Mouse (Mus musculus) central nervous system, embryonic 18 days (tissue): ENCODE measurements around the gene B4galt2. TPM values are rescaled to one million over a fixed set of nuclear protein-coding genes. Genes with fewer than 3 reads are reported as not detected.

ENCODE experiments used
- polyA plus RNA-seq: library from polyadenylated mRNA; depleted of rRNA; stranded (reverse); fragments of >200 nt; gene quantifications from 2 replicates; pipeline ENCODE4 v1.2.3, GENCODE M21; 2012; rRNA removed

B4galt2 gene
- polyA plus RNA-seq: 131 and 155 TPM in 2 replicates

DNA sequence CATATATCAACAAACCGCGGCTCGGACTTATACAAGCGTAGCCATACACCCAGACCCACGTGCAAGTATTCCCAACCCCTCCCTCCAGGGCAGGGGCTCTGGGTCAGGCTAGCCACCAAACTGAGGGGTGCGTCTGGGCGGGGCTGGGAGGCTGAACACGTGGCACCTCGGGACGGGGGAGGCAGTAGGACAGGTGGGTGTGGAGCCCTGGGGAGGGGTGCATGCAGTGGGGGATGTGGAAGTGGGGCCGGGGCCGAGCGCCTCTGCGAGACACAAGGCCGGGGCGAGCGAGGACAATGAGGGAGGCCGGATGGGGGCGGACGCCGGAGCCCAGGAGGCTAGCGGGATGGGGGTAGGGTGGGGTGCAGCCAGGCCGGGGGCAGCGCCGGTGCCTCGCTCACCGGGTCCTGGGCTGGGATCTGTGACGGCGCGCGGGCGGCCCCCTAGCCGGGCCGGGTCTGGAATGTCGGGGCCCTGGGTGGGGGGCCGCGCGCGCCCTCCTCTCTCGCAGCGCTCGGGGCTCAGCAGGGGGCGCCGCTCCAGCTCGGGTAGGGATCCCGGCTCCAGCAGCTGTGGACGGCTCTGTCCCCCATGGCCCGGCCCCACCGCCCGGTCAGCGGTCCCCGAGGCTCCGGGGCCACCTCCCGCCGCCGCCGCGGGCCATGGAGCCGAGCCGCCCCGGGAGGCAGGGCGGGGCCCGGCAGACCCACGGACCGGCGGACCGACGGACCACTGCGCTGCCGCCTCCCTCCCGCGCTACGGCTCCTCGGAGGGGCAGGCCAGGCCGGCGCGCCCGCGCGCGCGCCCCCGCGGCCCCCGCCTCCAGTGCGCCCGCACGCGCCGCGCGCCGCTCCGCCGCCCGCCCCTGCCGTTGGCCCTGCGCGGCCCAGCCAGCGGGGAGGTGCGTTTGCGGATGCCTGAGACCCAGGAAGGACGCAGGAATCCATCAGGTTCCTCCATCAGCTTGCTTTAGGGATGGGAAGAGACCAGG lies at the start of gene B4galt2:
TSS of gene B4galt2 (minus strand) at position 787 of the 991 bp plus-strand sequence.

DNA sequence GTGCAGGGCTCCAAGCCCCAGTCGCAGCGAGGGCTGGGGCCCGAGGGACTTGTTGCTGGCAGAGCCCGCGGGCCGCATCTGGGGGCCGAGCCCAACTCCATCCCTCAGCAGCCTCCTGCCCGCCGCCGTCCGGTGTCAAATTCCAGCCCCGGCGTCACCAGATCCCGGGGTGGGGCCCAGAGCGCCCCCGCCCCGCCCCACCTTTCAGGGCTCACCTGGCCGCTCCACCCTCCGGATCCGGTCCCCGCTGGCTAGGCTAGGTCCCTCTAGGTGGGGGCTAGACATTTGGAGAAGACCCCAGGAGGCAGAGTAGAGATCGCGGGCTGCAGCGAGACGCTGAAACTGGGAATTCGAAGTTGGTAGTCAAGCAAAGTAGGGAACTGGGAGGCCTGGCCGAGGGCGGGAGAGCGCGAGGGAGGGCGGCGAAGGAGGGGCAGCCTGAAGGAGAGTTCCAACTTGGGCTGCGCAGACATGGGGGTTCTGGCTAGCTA lies 46.1 kb upstream of the B4galt2 start, which contains the start of gene Artn:
TSS of gene Artn (minus strand) at position 373 of the 491 bp plus-strand sequence.

GRCm38 (mm10) chr4:117914591-117915442 lies 31.5 kb upstream of the B4galt2 start, which contains the start of gene Ipo13:
TSS of gene Ipo13 (minus strand) at chr4:117914999.

DNA sequence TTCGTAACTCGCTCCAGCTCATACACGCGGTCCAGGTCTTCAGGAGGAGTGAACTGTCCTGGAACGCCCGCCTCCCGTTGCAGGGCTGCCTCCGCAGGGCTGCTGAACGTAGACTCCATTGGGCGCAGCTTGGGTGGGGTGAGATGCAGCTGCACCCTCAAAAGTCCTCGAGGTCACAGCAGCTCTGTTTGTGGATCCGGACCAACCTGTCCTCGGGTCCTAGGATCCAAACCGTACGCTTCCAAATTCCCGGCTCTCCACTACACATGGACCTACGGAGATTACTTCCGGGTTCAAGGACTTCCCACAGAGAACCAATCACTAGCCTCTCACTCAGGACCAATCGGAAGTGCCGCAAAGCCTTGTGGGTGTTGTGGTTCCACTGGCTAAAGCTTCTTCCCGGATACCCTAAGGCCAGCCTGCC lies 8.5 kb upstream of the B4galt2 start, which contains the start of gene Dph2:
TSS of gene Dph2 (minus strand) at position 295 of the 424 bp plus-strand sequence.

GRCm38 (mm10) chr4:117887133-117887532 lies 3.8 kb upstream of the B4galt2 start, which contains the start of gene Atp6v0b:
TSS of gene Atp6v0b (minus strand) at chr4:117887333.

DNA sequence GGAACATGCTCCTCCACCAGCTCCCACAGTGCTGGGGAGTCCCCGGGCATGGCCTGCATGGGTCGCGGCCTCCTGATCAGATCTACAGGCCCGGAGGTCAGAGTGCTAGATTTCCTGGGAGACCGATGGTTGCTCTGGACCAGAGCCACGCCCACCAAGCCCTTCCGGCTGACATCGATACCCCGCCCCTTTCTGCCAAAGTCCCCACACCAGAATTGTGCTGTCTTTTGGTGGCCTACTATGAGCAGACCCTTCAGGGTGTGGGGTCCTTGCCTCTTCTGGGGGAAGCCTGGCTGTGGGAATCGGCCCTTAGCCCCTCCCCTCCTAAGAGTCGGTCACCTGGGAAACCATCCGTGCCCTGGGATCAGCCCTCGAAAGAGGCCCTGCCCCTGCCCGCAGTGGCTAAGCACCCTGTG lies 10.8 kb downstream of the B4galt2 start, which contains the start of gene Ccdc24:
TSS of gene Ccdc24 (minus strand) at position 87 of the 416 bp plus-strand sequence.

GRCm38 (mm10) chr4:117834457-117834844 lies 48.8 kb downstream of the B4galt2 start, which contains the start of gene Slc6a9:
TSS of gene Slc6a9 (plus strand) at chr4:117834506.

Other genes with a start within 250 kb of the B4galt2 start
- 66.5 and 66.9 TPM in 2 replicates for gene Dmap1, start 201.2 kb downstream of the B4galt2 start, polyA plus RNA-seq
- not detected in 2 replicates for gene Gm12845, start 159.1 kb downstream of the B4galt2 start, polyA plus RNA-seq
- gene Klf17, start 117.8 kb downstream of the B4galt2 start, polyA plus RNA-seq: 0.01 TPM in 1 of 2 replicates, not detected in the other
- 30.1 and 39.0 TPM in 2 replicates for gene Slc6a9, start 49.0 kb downstream of the B4galt2 start, polyA plus RNA-seq
- gene Ccdc24, start 10.9 kb downstream of the B4galt2 start, polyA plus RNA-seq: 12.6 and 13.0 TPM in 2 replicates
- gene Atp6v0b, start 3.8 kb upstream of the B4galt2 start, polyA plus RNA-seq: 587 and 662 TPM in 2 replicates
- gene Dph2, start 8.5 kb upstream of the B4galt2 start, polyA plus RNA-seq: 24.6 and 25.0 TPM in 2 replicates
- gene Ipo13, start 31.5 kb upstream of the B4galt2 start, polyA plus RNA-seq: 104 and 105 TPM in 2 replicates
- 0.52 and 0.71 TPM in 2 replicates for gene Artn, start 46.3 kb upstream of the B4galt2 start, polyA plus RNA-seq